Mouse (Mus musculus) liver, embryonic 16.5 days (tissue): ENCODE measurements around the gene Acvr1b. TPM values are rescaled to one million over a fixed set of nuclear protein-coding genes. Genes with fewer than 3 reads are reported as not detected.

Experiments used
- ATAC-seq: fragments of 200-750 bp; cut with Nextera tagmentation; 2 replicates; pipeline ENCODE4 v1.8.0; 2017; ENCODE audit warnings: low read depth, mild to moderate bottlenecking, moderate number of reproducible peaks, moderate library complexity
- H3K27ac ChIP-seq: fragments of 300-500 bp; sonication (generic); 2 replicates; pipeline ENCODE4 v1.5.1; 2014; ENCODE audit warnings: mild to moderate bottlenecking, low read length
- H3K27me3 ChIP-seq: fragments of 300-500 bp; sonication (generic); 2 replicates; pipeline ENCODE4 v1.6.1; 2014; ENCODE audit warnings: low read depth, low read length, mixed read lengths; ENCODE audit not compliant: control insufficient read depth, insufficient read depth
- H3K36me3 ChIP-seq: fragments of 300-500 bp; sonication (generic); 2 replicates; pipeline ENCODE4 v1.6.1; 2014; ENCODE audit warnings: mild to moderate bottlenecking; ENCODE audit not compliant: control insufficient read depth, insufficient read depth
- H3K4me1 ChIP-seq: fragments of 300-500 bp; sonication (generic); 2 replicates; pipeline ENCODE4 v1.6.1; 2014; ENCODE audit warnings: low read depth, low read length, mixed read lengths; ENCODE audit not compliant: control insufficient read depth
- H3K4me2 ChIP-seq: fragments of 300-500 bp; sonication (generic); 2 replicates; pipeline ENCODE4 v1.6.1; 2014; ENCODE audit warnings: low read depth, low read length, mixed read lengths
- H3K4me3 ChIP-seq: fragments of 300-500 bp; sonication (generic); 2 replicates; pipeline ENCODE4 v1.5.1; 2014; ENCODE audit warnings: low read depth, mild to moderate bottlenecking, low read length
- H3K9ac ChIP-seq: fragments of 300-500 bp; sonication (generic); 2 replicates; pipeline ENCODE4 v1.6.1; 2014; ENCODE audit warnings: low read depth, low read length
- H3K9me3 ChIP-seq: fragments of 300-500 bp; sonication (generic); replicated peaks from 2 replicates; pipeline ENCODE4 v1.6.1; 2016; ENCODE audit warnings: low read length; ENCODE audit not compliant: control insufficient read depth
- WGBS: fragments of 180-500 bp; shearing (Covaris S2); extraction: QIAGEN DNeasy Blood & Tissue Kit; methylation state at CpG from one replicate; pipeline ENCODE4 v1.1.7; 2014; ENCODE audit not compliant: insufficient replicate concordance; 5-methylcytosine and 5-hydroxymethylcytosine counted together
- polyA plus RNA-seq: library from polyadenylated mRNA; unstranded; fragments of >200 nt; fragmentation: Nextera tagmentation; extraction: Ambion mirVana; gene quantifications from 2 replicates; pipeline ENCODE4 v1.2.1, GENCODE M21; 2015

The Acvr1b gene
- polyA plus RNA-seq, 1 experiment from 2014 or later = 2.1 TPM

- no peak overlapping the region for H3K4me2 ChIP-seq
Measured at GRCm38 (mm10) chr15:101231648-101232180, 57.8 kb downstream of the Acvr1b start.

GRCm38 (mm10) chr15:101232607-101233006 lies 58.7 kb downstream of the Acvr1b start:
- H3K36me3 ChIP-seq = no peaks in the 10 kb centered on the region
- no peaks in the 10 kb centered on the region; the same call in 1 of the 2 replicates for H3K27me3 ChIP-seq
- H3K4me2 ChIP-seq = no peak overlapping the region
- H3K9me3 ChIP-seq = no peaks in the 10 kb centered on the region
- no peak overlapping the region for H3K27ac ChIP-seq
- no peak overlapping the region for H3K9ac ChIP-seq
- no peak overlapping the region for H3K4me3 ChIP-seq
- peaks cover 4% of the 10 kb centered on the region for H3K4me1 ChIP-seq
- ATAC-seq = no peak
- WGBS = 50% methylated on average over 4 of the region's 4 CpGs

More at GRCm38 (mm10) chr15:101231648-101232180, 57.8 kb downstream of the Acvr1b start:
- H3K4me3 ChIP-seq = no peak overlapping the region
- H3K36me3 ChIP-seq = no peaks in the 10 kb centered on the region
- ATAC-seq = no peak
- no peaks in the 10 kb centered on the region; the same call in 1 of the 2 replicates for H3K27me3 ChIP-seq
- peaks cover 4% of the 10 kb centered on the region for H3K4me1 ChIP-seq
- 83% methylated on average over 43 of the region's 56 CpGs for WGBS
- H3K27ac ChIP-seq = no peak overlapping the region
- H3K9me3 ChIP-seq = no peaks in the 10 kb centered on the region
- no peak overlapping the region for H3K9ac ChIP-seq

GRCm38 (mm10) chr15:101233183-101233582 lies 59.3 kb downstream of the Acvr1b start:
- no peak overlapping the region for H3K9ac ChIP-seq
- H3K4me3 ChIP-seq = no peak overlapping the region
- H3K4me1 ChIP-seq = peaks cover 4% of the 10 kb centered on the region
- ATAC-seq = no peak
- no peaks in the 10 kb centered on the region for H3K27me3 ChIP-seq
- WGBS = 66% methylated on average over 3 of the region's 3 CpGs
- no peaks in the 10 kb centered on the region for H3K9me3 ChIP-seq
- H3K4me2 ChIP-seq = no peak overlapping the region
- no peaks in the 10 kb centered on the region for H3K36me3 ChIP-seq
- H3K27ac ChIP-seq = no peak overlapping the region

DNA sequence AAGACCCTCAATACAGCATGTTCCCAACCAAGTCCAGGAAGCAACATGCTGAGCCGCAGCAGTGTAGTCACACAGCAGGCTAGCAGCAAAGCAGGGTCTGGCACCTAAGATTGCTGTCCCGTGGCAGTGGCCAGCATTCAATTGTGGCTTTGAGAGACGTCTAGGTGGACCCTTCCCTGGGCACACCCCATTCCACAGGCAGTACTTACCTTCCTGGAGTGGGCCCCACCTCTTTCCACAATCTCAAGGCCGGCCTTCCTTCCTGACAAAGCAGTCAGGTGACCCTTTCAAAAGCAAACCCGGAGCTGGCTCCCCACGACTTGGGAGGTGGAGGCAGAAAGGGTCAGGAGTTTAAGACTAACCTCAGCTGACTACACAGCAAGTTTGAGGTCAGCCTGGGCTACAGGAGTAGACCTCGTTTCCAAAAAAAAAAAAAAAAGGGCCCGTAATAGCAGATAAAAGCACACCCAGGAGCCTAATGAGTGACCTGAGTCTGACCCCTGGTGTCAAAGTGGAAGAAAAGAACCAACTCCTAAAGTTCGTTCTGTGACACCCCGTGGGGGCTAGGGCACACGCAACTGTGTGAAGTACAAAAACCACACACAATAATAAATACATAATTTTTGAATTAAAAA lies 59.9 kb downstream of the Acvr1b start:
- Histone ChIP-seq H3K36me3 (no peaks in the 10 kb centered on the region), H3K4me3 (no peak overlapping the region), H3K27me3 (no peaks in the 10 kb centered on the region), H3K9ac (no peak overlapping the region), H3K27ac (no peak overlapping the region), H3K9me3 (no peaks in the 10 kb centered on the region), H3K4me2 (no peak overlapping the region), H3K4me1 (peaks cover 4% of the 10 kb centered on the region)
- WGBS = 23% methylated on average over 11 of the region's 11 CpGs
- ATAC-seq = no peak

GRCm38 (mm10) chr15:101234611-101235341 lies 60.9 kb downstream of the Acvr1b start:
- H3K27ac ChIP-seq = no peak overlapping the region
- H3K36me3 ChIP-seq = no peaks in the 10 kb centered on the region
- ATAC-seq = no peak
- H3K27me3 ChIP-seq = no peaks in the 10 kb centered on the region
- H3K4me1 ChIP-seq = peaks cover 4% of the 10 kb centered on the region; the same call in 1 of the 2 replicates
- H3K9me3 ChIP-seq = no peaks in the 10 kb centered on the region
- WGBS = 58% methylated on average over 10 of the region's 10 CpGs
- H3K4me3 ChIP-seq = no peak overlapping the region
- H3K9ac ChIP-seq = no peak overlapping the region
- H3K4me2 ChIP-seq = no peak overlapping the region

DNA sequence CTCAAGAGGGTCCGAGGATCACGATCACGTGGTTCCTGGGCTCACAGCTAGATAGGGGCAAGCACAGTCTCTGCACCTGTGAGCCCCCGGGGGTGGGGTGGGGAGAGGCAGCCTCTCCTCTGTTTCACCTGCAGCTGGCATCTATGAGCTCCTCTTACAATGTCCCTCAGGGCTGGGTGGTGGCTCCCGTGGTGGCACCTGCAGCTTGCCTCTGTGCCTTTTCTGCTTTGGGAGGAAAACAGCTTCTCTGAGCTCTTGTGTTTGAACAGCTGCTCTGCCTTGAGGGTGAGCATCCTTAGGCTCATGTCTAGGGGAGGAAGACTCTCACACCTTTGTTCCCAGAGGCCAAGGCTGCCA lies 61.5 kb downstream of the Acvr1b start:
- Histone ChIP-seq H3K36me3 (no peaks in the 10 kb centered on the region), H3K4me2 (no peak overlapping the region), H3K27ac (no peak overlapping the region), H3K27me3 (no peaks in the 10 kb centered on the region), H3K9me3 (no peaks in the 10 kb centered on the region), H3K4me3 (no peak overlapping the region), H3K4me1 (peaks cover 4% of the 10 kb centered on the region; the same call in 1 of the 2 replicates), H3K9ac (no peak overlapping the region)
- 49% methylated on average over 5 of the region's 5 CpGs for WGBS
- ATAC-seq = no peak

DNA sequence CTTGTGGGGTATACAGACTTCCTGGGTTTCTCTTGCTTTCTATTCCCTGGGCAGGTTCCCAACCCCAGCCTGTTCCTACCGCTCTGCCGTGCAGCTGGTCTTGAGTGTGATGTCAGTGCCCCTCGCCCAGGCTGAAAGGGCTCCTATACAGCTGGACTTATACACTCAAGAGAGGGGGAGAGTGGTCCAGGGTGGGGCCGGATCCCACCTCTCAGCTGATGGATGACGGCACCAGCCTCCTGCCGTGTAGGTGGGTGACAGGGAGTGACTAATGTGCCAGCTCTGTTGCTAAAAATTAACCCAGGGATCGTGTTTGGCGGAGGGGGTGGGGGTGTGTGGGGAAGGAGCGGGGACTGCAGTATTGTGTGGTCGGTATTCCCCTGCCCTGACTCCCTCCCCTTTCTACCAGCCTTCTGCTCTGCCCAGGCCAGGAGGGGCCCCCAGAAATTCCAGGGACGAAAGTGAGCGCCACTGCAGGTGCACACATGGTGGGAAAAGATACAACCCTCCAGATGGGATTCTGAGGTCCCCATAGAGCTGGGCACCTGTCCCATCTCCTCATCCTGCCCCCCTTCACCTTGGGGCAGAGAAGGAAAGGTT lies 62.0 kb downstream of the Acvr1b start:
- Histone ChIP-seq H3K9me3 (no peaks in the 10 kb centered on the region), H3K27me3 (no peaks in the 10 kb centered on the region), H3K36me3 (no peaks in the 10 kb centered on the region), H3K27ac (no peak overlapping the region), H3K4me3 (no peak overlapping the region), H3K4me1 (peaks cover 5% of the 10 kb centered on the region), H3K9ac (no peak overlapping the region), H3K4me2 (no peak overlapping the region)
- ATAC-seq = no peak; the same call in 1 of the 2 replicates
- WGBS = 35% methylated on average over 12 of the region's 12 CpGs

DNA sequence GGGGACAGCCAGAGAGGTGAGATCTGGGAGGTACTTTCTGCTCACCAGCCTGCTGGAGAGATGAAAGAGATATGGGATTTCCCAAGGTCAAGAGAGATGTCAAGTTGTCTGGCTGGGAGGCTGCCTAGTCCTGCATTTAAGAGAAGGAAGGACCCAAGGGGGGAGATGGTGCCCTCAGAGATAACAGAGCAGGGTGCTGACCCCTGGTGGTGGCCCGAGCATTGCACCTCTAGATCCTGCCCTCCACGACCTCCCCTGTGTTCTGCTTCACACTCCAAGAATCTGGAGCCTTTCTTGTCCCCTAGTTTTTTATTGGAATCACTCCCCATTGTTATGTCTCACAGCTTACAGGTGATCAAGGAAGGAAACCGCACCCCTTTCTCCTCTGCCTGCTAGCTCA lies 63.0 kb downstream of the Acvr1b start:
- Histone ChIP-seq H3K4me3 (no peak overlapping the region), H3K4me2 (no peak overlapping the region), H3K9me3 (no peaks in the 10 kb centered on the region), H3K9ac (no peak overlapping the region), H3K27ac (no peak overlapping the region), H3K4me1 (peaks cover 8% of the 10 kb centered on the region), H3K36me3 (no peaks in the 10 kb centered on the region), H3K27me3 (no peaks in the 10 kb centered on the region)
- ATAC-seq = no peak
- 4% methylated on average over 3 of the region's 3 CpGs for WGBS
